Mouse (Mus musculus) thymus, adult 2 months (tissue): ENCODE data around the gene Abcf2. TPM values are rescaled to one million over a fixed set of nuclear protein-coding genes. Genes with fewer than 3 reads are reported as not detected.
"Not testable (repeated sequence)": the region's sequence is repeated elsewhere in the genome, so short reads cannot be mapped to it uniquely, and the experiment has no call there.

Experiments
- DNase-seq: peaks from one replicate; pipeline ENCODE4 v3.0.0; 2021
- H3K27ac ChIP-seq: fragments of 200-500 bp; 2 replicates; pipeline ENCODE4 v1.5.1; 2012; ENCODE audit warnings: low read length, control low read depth; ENCODE audit not compliant: control insufficient read depth, insufficient read depth
- H3K27me3 ChIP-seq: fragments of 200-500 bp; 2 replicates; pipeline ENCODE4 v1.6.1; 2012; ENCODE audit warnings: mild to moderate bottlenecking, low read length, moderate library complexity, mixed read lengths; ENCODE audit not compliant: control insufficient read depth, insufficient read depth
- H3K36me3 ChIP-seq: fragments of 200-500 bp; 2 replicates; pipeline ENCODE4 v1.6.1; 2012; ENCODE audit warnings: mild to moderate bottlenecking, low read length, moderate library complexity; ENCODE audit not compliant: control insufficient read depth, insufficient read depth
- H3K4me1 ChIP-seq: fragments of 200-500 bp; replicated peaks from 2 replicates; pipeline ENCODE4 v1.6.1; 2012; ENCODE audit warnings: low read length; ENCODE audit not compliant: control insufficient read depth, insufficient read depth
- H3K4me3 ChIP-seq: fragments of 200-500 bp; 2 replicates; pipeline ENCODE4 v1.5.1; 2012; ENCODE audit warnings: mild to moderate bottlenecking, low read length, control low read depth, moderate library complexity; ENCODE audit not compliant: control insufficient read depth, insufficient read depth
- CTCF ChIP-seq: fragments of 200-500 bp; IDR thresholded peaks from 2 replicates; pipeline ENCODE4 v1.5.1; 2012; ENCODE audit warnings: mild to moderate bottlenecking, control low read depth, low read length, moderate library complexity, borderline replicate concordance; ENCODE audit not compliant: control insufficient read depth, poor library complexity, insufficient read depth; ENCODE audit errors: extremely low read depth
- POLR2A ChIP-seq: fragments of 200-500 bp; IDR thresholded peaks from 2 replicates; pipeline ENCODE4 v1.6.1; 2012; ENCODE audit warnings: mild to moderate bottlenecking, low read length, control low read depth, moderate library complexity; ENCODE audit not compliant: control insufficient read depth, poor library complexity, insufficient read depth; ENCODE audit errors: extremely low read depth
- WGBS: fragments of 180-500 bp; shearing (Covaris S2); methylation state at CpG from one replicate; pipeline ENCODE4 v1.1.7; 2018; 5-methylcytosine and 5-hydroxymethylcytosine counted together
- polyA plus RNA-seq: library from polyadenylated mRNA; depleted of rRNA; stranded (reverse); fragments of >200 nt; gene quantifications from 2 replicates; pipeline ENCODE4 v1.2.3, GENCODE M21; 2012

Abcf2 gene
- polyA plus RNA-seq, 1 experiment = 121 TPM

DNA sequence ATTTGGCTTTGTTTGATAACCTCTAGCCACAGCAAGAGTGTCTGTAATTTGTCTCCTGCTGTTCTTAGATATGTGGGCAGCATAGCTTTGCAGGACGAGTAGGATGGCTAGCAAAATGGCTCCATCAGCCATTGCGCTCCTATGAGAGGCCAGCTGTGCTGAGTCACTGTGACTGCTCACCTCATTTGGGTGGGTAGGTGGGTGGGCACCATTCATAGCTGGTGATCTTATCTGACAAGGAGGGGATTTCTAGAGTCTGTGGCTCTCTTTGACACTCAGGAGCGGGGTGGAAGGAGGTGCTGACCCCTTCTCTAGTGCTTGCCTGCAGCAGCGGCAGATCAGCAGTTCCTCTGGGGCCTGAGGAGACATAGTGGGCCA lies 9.9 kb upstream of the Abcf2 start:
- Histone ChIP-seq H3K36me3 (no peaks in the 10 kb centered on the region), H3K27ac (no peak overlapping the region), H3K4me3 (peak overlapping the region; percentile 68), H3K4me1 (peaks cover 8% of the 10 kb centered on the region), H3K27me3 (no peaks in the 10 kb centered on the region)
- WGBS = 5% methylated on average over 4 of the region's 4 CpGs
- no peak for DNase-seq
- TF ChIP-seq POLR2A (no peak), CTCF (no peak)

- DNase-seq = peak; percentile 84
- H3K36me3 ChIP-seq = no peaks in the 10 kb centered on the region
- under 1% methylated on average over 43 of the region's 43 CpGs for WGBS
- H3K27ac ChIP-seq = peak within 1 kb of the TSS; percentile 45
- H3K27me3 ChIP-seq = no peaks in the 10 kb centered on the region
- TF ChIP-seq POLR2A (peak; percentile 76), CTCF (no peak)
- peak within 1 kb of the TSS; percentile 68 for H3K4me3 ChIP-seq
- H3K4me1 ChIP-seq = peaks cover 8% of the 10 kb centered on the region
These were observed 9.4 kb upstream of the Abcf2 start, which contains the start of gene Chpf2 for GRCm38 (mm10) chr5:24586547-24587199. Chpf2 (plus strand) TSS chr5:24586741.

DNA sequence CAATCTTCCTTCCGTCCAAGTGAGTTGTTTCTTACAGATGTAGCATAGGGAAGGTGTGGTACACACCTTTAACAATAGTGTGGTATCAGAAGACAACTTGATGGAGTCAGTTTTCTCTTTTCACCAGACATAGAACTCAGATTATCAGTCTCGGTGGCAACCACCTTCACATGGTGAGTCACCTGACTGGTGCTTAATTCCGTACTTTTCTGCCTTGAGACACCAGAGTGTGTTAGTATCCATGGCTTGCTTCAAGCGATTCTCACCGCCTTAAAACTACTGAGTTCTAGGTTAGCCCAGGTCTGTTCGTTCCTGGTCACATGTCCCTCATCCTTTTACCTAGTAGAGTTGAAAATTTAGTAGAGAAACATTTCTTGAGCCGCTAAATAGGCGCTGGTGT lies 8.8 kb upstream of the Abcf2 start:
- Histone ChIP-seq H3K27ac (peak overlapping the region; percentile 45), H3K4me1 (peaks cover 8% of the 10 kb centered on the region), H3K27me3 (no peaks in the 10 kb centered on the region), H3K36me3 (no peaks in the 10 kb centered on the region), H3K4me3 (peak overlapping the region; percentile 68)
- 8% methylated on average over 8 of the region's 8 CpGs for WGBS
- TF ChIP-seq CTCF = no peak
- TF ChIP-seq POLR2A = no peak
- no peak for DNase-seq

- peaks cover 11% of the 10 kb centered on the region for H3K4me1 ChIP-seq
- no peaks in the 10 kb centered on the region for H3K27me3 ChIP-seq
- H3K36me3 ChIP-seq = peaks cover 19% of the 10 kb centered on the region
- WGBS = 22% methylated on average over 6 of the region's 6 CpGs
- no peak overlapping the region; the same call in 1 of the 2 replicates for H3K27ac ChIP-seq
- no peak overlapping the region for H3K4me3 ChIP-seq
- TF ChIP-seq POLR2A (no peak), CTCF (no peak)
- DNase-seq = no peak
These were observed 1.1 kb upstream of the Abcf2 start for GRCm38 (mm10) chr5:24578109-24578963.

DNA sequence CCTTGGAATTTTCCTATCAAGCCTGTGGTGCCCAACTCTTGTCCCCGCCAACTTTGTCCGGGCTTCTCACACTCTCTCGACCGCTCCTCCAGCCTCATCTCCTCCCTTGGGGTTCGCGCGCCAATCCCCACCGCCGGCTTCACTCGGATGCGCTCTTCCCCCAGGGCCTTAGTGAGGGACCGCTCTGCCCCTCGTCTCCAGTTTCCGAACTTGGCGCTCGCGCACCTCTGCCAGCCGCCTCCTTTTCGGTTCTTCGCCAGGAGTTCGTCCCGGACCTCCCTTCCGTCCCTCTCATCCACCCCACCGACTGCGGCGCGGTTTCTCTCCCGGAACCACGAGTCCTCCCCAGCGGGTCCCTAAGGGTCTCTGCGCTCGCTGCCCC lies 475 bp downstream of the Abcf2 start:
- 1% methylated on average over 32 of the region's 32 CpGs for WGBS
- H3K27ac ChIP-seq = peak overlapping the region; percentile 5; the same call in 1 of the 2 replicates
- TF ChIP-seq POLR2A = no peak
- TF ChIP-seq CTCF = no peak
- DNase-seq = no peak
- peak overlapping the region; percentile 63 for H3K4me3 ChIP-seq
- H3K36me3 ChIP-seq = peaks cover 30% of the 10 kb centered on the region
- H3K4me1 ChIP-seq = peaks cover 11% of the 10 kb centered on the region
- no peaks in the 10 kb centered on the region for H3K27me3 ChIP-seq

- Histone ChIP-seq H3K4me3 (no peak overlapping the region), H3K27me3 (no peaks in the 10 kb centered on the region), H3K27ac (peak overlapping the region; percentile 62; the same call in 1 of the 2 replicates), H3K36me3 (peaks cover 38% of the 10 kb centered on the region), H3K4me1 (peaks cover 11% of the 10 kb centered on the region)
- 91% methylated on average over 1 of the region's 1 CpGs for WGBS
- TF ChIP-seq POLR2A (no peak), CTCF (no peak)
- DNase-seq = no peak
These were observed 1.3 kb downstream of the Abcf2 start for GRCm38 (mm10) chr5:24575948-24576347.

DNA sequence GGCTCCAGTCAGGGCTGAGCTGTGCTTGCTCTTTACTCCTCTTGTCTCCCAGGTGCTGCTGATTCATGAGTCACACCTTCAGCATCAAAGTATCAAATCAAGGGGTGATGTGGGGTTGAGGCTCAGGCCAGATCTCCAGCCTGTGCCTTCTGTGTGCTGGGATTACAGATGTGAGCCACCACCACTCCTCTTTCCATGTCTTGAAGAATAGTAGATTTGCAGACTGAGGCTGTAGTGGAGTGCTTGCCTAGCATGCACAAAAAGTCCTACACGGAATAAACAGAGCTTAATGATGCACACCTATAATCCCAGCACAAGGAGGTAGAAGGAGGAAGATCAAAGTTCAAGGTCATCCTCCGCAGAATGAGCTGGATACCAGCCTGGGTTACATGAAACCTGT lies 20.6 kb downstream of the Abcf2 start, which contains the start of gene 4931409K22Rik:
4931409K22Rik (minus strand) TSS at position 101 of the 400 bp plus-strand sequence.
- 96% methylated on average over 2 of the region's 2 CpGs for WGBS

GRCm38 (mm10) chr5:24555335-24555734 lies 21.9 kb downstream of the Abcf2 start:
- H3K4me3 ChIP-seq, H3K27me3 ChIP-seq, H3K4me1 ChIP-seq, H3K36me3 ChIP-seq, DNase-seq, H3K27ac ChIP-seq: not testable (repeated sequence)
- WGBS = 96% methylated on average over 7 of the region's 7 CpGs

More for the DNA sequence above, 20.6 kb downstream of the Abcf2 start, which contains the start of gene 4931409K22Rik:
- H3K36me3 ChIP-seq = no peaks in the 10 kb centered on the region
- no peak within 1 kb of the TSS for H3K27ac ChIP-seq
- H3K4me3 ChIP-seq = no peak within 1 kb of the TSS
- H3K27me3 ChIP-seq = no peaks in the 10 kb centered on the region
- no peak for DNase-seq
- TF ChIP-seq POLR2A (no peak), CTCF (no peak)
- H3K4me1 ChIP-seq = no peaks in the 10 kb centered on the region
